Mouse (Mus musculus): Measurements from ENCODE around the gene Pbld1. TPM values are rescaled to one million over a fixed set of nuclear protein-coding genes. Genes with fewer than 3 reads are reported as not detected.

The Pbld1 gene
- total and polyA plus RNA-seq, 3 experiments, result 0.47 to 0.50 TPM; not detected in 1

DNA sequence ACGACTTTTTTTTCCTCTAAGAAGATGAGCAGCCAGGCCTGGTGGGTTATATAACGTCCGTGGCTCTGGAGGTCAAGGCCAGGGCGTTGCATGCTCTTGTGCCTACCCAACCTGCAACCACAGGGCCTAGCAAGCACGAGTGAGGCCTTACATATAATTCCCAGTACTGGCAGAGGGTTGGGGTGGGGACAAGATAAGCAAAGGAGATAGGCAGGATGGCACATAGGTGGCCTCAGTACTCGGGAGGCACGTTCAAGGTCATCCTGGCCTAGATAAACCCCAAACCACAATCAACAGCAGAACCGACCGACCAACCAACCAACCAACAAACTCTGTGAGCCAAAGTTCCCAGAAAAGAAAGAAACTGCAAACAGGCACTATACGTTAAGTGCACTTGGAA lies 26.3 kb downstream of the Pbld1 start:
- Histone ChIP-seq H3K27me3 (ENCODE audit: control insufficient read depth in 1 of 2, insufficient read depth in 2 of 2, low read length in 2 of 2) (no peaks in the 10 kb centered on the region; a peak in 1 of 4 replicates), H3K9ac (ENCODE audit: control insufficient read depth, low read depth, low read length, poor library complexity, severe bottlenecking) (no peak overlapping the region), H3K79me2 (ENCODE audit: control insufficient read depth, insufficient read depth, low read length, poor library complexity) (no peaks in the 10 kb centered on the region), H3K27ac (ENCODE audit: control insufficient read depth, low read depth, low read length) (no peak overlapping the region), H3K9me3 (replicated peaks; ENCODE audit: insufficient read depth, low read length) (no peaks in the 10 kb centered on the region), H3K4me1 (ENCODE audit: control insufficient read depth in 1 of 2, insufficient read depth in 2 of 2, low read length in 2 of 2) (no peaks in the 10 kb centered on the region), H3K36me3 (ENCODE audit: control insufficient read depth in 1 of 2, insufficient read depth in 2 of 2, low read length in 2 of 2) (no peaks in the 10 kb centered on the region), H3K4me3 (ENCODE audit: control insufficient read depth in 1 of 2, insufficient read depth in 1 of 2, low read depth in 2 of 2, low read length in 2 of 2) (no peak overlapping the region)
- no peak for DNase-seq (ENCODE audit: low read depth, low spot score)
- TF ChIP-seq ZNF384 (IDR thresholded peaks at IDR 0.05; ENCODE audit: low read depth, low read length) (no peak), ETS1 (IDR thresholded peaks at IDR 0.05; ENCODE audit: low read depth, low read length) (no peak), GATA1 (IDR thresholded peaks at IDR 0.05; ENCODE audit: low read depth, low read length) (no peak)

DNA sequence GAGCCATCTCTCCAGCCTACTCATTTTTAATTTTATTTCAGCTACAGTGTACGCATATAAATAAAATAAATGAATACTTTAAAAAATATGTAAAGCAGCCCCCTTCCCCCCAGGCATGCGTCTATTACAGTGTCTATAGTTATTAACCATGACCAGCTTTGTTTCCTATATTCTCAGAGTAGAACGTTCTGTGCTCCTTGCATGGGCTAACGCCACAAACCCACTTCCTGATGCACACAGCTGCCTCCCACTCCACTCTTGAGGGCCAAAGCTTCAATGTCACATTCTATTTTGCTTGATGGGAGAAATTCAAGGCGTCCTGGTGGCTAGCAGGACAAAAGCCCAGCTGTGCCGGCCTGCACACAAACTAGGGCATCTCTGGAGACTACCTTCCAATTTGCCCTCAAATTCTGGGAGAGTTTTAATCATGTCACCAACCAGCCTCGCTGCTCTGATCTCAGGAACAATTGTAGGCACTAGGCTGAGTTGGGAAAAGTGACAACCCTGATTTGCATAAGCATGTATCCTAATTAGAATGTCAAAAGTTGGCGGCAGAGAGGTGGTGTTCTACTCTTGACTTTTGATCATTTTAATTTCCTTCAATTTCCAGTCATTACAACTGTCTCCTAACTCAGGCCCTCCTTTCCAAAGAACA lies 29.3 kb downstream of the Pbld1 start:
- no peaks in the 10 kb centered on the region for H3K4me1 ChIP-seq (ENCODE audit: control insufficient read depth in 1 of 2, insufficient read depth in 2 of 2, low read length in 2 of 2)
- TF ChIP-seq POLR2AphosphoS2 (IDR thresholded peaks at IDR 0.05; ENCODE audit: low read length) (no peak), SMC3 (IDR thresholded peaks at IDR 0.05; ENCODE audit: low read depth, low read length) (no peak), SIN3A (IDR thresholded peaks at IDR 0.05; ENCODE audit: low read length) (no peak), MAX (IDR thresholded peaks at IDR 0.05; ENCODE audit: low read length) (no peak), HCFC1 (IDR thresholded peaks at IDR 0.05; ENCODE audit: low read depth, low read length) (no peak), ZMIZ1 (IDR thresholded peaks at IDR 0.05; ENCODE audit: low read depth, low read length) (no peak), MAZ (IDR thresholded peaks at IDR 0.05; ENCODE audit: low read depth, low read length) (no peak), UBTF (IDR thresholded peaks at IDR 0.05; ENCODE audit: borderline replicate concordance, insufficient read depth, low read depth, low read length) (no peak), MEF2A (IDR thresholded peaks at IDR 0.05; ENCODE audit: extremely low read depth, insufficient replicate concordance, low read depth, low read length, poor library complexity, severe bottlenecking) (no peak), GATA1 (IDR thresholded peaks at IDR 0.05; ENCODE audit: low read depth, low read length) (no peak), USF1 (IDR thresholded peaks at IDR 0.05; ENCODE audit: low read depth, low read length) (no peak), MYC (IDR thresholded peaks at IDR 0.05; ENCODE audit: low read depth, low read length) (no peak), ELF1 (IDR thresholded peaks at IDR 0.05; ENCODE audit: low read depth, low read length) (no peak), RAD21 (IDR thresholded peaks at IDR 0.05; ENCODE audit: low read depth, low read length) (no peak), POLR2A (IDR thresholded peaks at IDR 0.05; ENCODE audit: control insufficient read depth in 1 of 2, insufficient read depth in 1 of 2, low read depth in 1 of 2, low read length in 2 of 2, poor library complexity in 1 of 2) (no peak), TCF12 (IDR thresholded peaks at IDR 0.05; ENCODE audit: low read depth, low read length) (no peak), E2F4 (IDR thresholded peaks at IDR 0.05; ENCODE audit: borderline replicate concordance, low read depth, low read length) (no peak), MAFK (IDR thresholded peaks at IDR 0.05; ENCODE audit: borderline replicate concordance, low read depth, low read length) (no peak), ZNF384 (IDR thresholded peaks at IDR 0.05; ENCODE audit: low read depth, low read length) (no peak)
- H3K79me2 ChIP-seq (ENCODE audit: control insufficient read depth, insufficient read depth, low read length, poor library complexity), result no peaks in the 10 kb centered on the region
- DNase-seq (ENCODE audit: low read depth, low spot score), result no peak
- no peaks in the 10 kb centered on the region for H3K9me3 ChIP-seq (replicated peaks; ENCODE audit: insufficient read depth, low read length)
- H3K36me3 ChIP-seq (ENCODE audit: control insufficient read depth in 1 of 2, insufficient read depth in 2 of 2, low read length in 2 of 2), result no peaks in the 10 kb centered on the region
- no peak overlapping the region for H3K9ac ChIP-seq (ENCODE audit: control insufficient read depth, low read depth, low read length, poor library complexity, severe bottlenecking)
- H3K27ac ChIP-seq (ENCODE audit: control insufficient read depth, low read depth, low read length), result no peak overlapping the region
- no peaks in the 10 kb centered on the region; a peak in 1 of 4 replicates for H3K27me3 ChIP-seq (ENCODE audit: control insufficient read depth in 1 of 2, insufficient read depth in 2 of 2, low read length in 2 of 2)
- H3K4me3 ChIP-seq (ENCODE audit: control insufficient read depth in 1 of 2, insufficient read depth in 1 of 2, low read depth in 2 of 2, low read length in 2 of 2), result no peak overlapping the region
